Mouse (Mus musculus): Measurements from ENCODE around the gene Col26a1.

DNA sequence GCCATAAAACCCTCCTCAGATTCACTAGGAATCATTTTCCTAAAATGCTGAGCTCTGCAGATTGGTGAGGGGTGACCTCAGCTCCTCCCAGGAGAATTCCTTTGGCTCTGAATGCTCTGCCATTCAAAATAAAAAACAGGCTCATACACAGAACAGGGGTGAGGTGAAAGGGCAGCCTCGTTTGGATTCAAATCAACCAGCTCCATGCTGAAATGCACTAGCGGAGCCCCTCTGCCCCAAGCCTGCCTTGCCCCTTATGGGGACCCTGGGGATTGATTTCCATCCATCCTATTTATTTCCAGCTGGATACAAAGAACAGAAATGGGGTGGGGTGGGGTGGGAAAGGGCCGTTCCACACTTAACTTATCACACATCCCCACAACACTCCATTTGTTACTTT, 52.9 kb downstream of the Col26a1 start:
- TF ChIP-seq CTCF (IDR thresholded peaks at IDR 0.05; ENCODE audit: low read depth) (no peak), EP300 (IDR thresholded peaks at IDR 0.05; ENCODE audit: low read depth) (no peak)
